Mouse (Mus musculus) MEL (cell line): ENCODE results near the gene Tmcc3. TPM values are rescaled to one million over a fixed set of nuclear protein-coding genes. Genes with fewer than 3 reads are reported as not detected.

Source experiments
- DNase-seq: peaks from one replicate; pipeline ENCODE4 v3.0.0; 2011; ENCODE audit warnings: low read depth, low spot score
- H3K27ac ChIP-seq: 2 replicates; pipeline ENCODE4 v1.5.1; 2012; ENCODE audit warnings: low read depth, mild to moderate bottlenecking, control low read depth, low read length, moderate library complexity; ENCODE audit not compliant: control insufficient read depth
- H3K27me3 ChIP-seq, 2 experiments: fragments of 150-350 bp in 1 of 2; sonication (generic) in 1 of 2; 2 replicates each; pipeline ENCODE4 v1.6.1; 2012; ENCODE audit warnings: low read length in 2 of 2, mild to moderate bottlenecking in 2 of 2, improper control_type of control experiment in 1 of 2, moderate library complexity in 1 of 2; ENCODE audit not compliant: insufficient read depth in 2 of 2, control insufficient read depth in 1 of 2
- H3K36me3 ChIP-seq, 2 experiments: 2 replicates each; pipeline ENCODE4 v1.6.1; 2012 to 2014; ENCODE audit warnings: low read length in 2 of 2, improper control_type of control experiment in 1 of 2, inconsistent platforms in 1 of 2, mild to moderate bottlenecking in 1 of 2; ENCODE audit not compliant: insufficient read depth in 2 of 2, control insufficient read depth in 1 of 2
- H3K4me1 ChIP-seq, 2 experiments: fragments of 150-350 bp in 1 of 2; sonication (generic) in 1 of 2; 2 replicates each; pipeline ENCODE4 v1.6.1; 2012; ENCODE audit warnings: low read length in 2 of 2, improper control_type of control experiment in 1 of 2, mild to moderate bottlenecking in 1 of 2; ENCODE audit not compliant: insufficient read depth in 2 of 2, control insufficient read depth in 1 of 2
- H3K4me3 ChIP-seq, 2 experiments: fragments of 150-350 bp in 1 of 2; sonication (generic) in 1 of 2; 2 replicates each; pipeline ENCODE4 v1.5.1; 2012; ENCODE audit warnings: low read depth in 2 of 2, low read length in 2 of 2, mild to moderate bottlenecking in 2 of 2, moderate library complexity in 2 of 2, control low read depth in 1 of 2, improper control_type of control experiment in 1 of 2; ENCODE audit not compliant: control insufficient read depth in 1 of 2, insufficient read depth in 1 of 2
- H3K79me2 ChIP-seq: 2 replicates; pipeline ENCODE4 v1.6.1; 2012; ENCODE audit warnings: mild to moderate bottlenecking, low read length, moderate library complexity; ENCODE audit not compliant: control insufficient read depth, poor library complexity, insufficient read depth
- H3K9ac ChIP-seq: 2 replicates; pipeline ENCODE4 v1.6.1; 2012; ENCODE audit warnings: low read depth, mild to moderate bottlenecking, control low read depth, low read length, moderate library complexity; ENCODE audit not compliant: control insufficient read depth, poor library complexity, severe bottlenecking
- H3K9me3 ChIP-seq: fragments of 150-350 bp; sonication (generic); replicated peaks from 2 replicates; pipeline ENCODE4 v1.6.1; 2012; ENCODE audit warnings: mild to moderate bottlenecking, low read length, improper control_type of control experiment, moderate library complexity; ENCODE audit not compliant: insufficient read depth
- CHD1 ChIP-seq: IDR thresholded peaks from 2 replicates; pipeline ENCODE4 v1.6.1; 2012; ENCODE audit warnings: low read depth, mild to moderate bottlenecking, inconsistent platforms, low read length, improper control_type of control experiment
- CHD2 ChIP-seq: IDR thresholded peaks from 2 replicates; pipeline ENCODE4 v1.6.1; 2011; ENCODE audit warnings: low read length, improper control_type of control experiment
- CTCF ChIP-seq, 3 experiments: IDR thresholded peaks in 2 of 3; conservative IDR thresholded peaks in 1 of 3; 2 replicates each; pipeline ENCODE4 v1.5.1; 2011 to 2012; ENCODE audit warnings: low read length in 3 of 3, low read depth in 2 of 3, mild to moderate bottlenecking in 2 of 3, improper control_type of control experiment in 1 of 3, inconsistent platforms in 1 of 3, mixed read lengths in 1 of 3, moderate library complexity in 1 of 3; ENCODE audit not compliant: control insufficient read depth in 1 of 3, insufficient read depth in 1 of 3, poor library complexity in 1 of 3, severe bottlenecking in 1 of 3
- ELF1 ChIP-seq: IDR thresholded peaks from 2 replicates; pipeline ENCODE4 v1.6.1; 2014; ENCODE audit warnings: low read depth, mild to moderate bottlenecking, inconsistent platforms, low read length, improper control_type of control experiment, moderate library complexity
- GABPA ChIP-seq: IDR thresholded peaks from 2 replicates; pipeline ENCODE4 v1.6.1; 2012; ENCODE audit warnings: low read depth, mild to moderate bottlenecking, inconsistent platforms, low read length, improper control_type of control experiment, moderate library complexity
- GATA1 ChIP-seq: IDR thresholded peaks from 2 replicates; pipeline ENCODE4 v1.6.1; 2011; ENCODE audit warnings: low read depth, low read length, improper control_type of control experiment
- HCFC1 ChIP-seq: IDR thresholded peaks from 2 replicates; pipeline ENCODE4 v1.6.1; 2012; ENCODE audit warnings: low read depth, mild to moderate bottlenecking, inconsistent platforms, low read length, improper control_type of control experiment, moderate library complexity
- JUND ChIP-seq: IDR thresholded peaks from 2 replicates; pipeline ENCODE4 v1.6.1; 2011; ENCODE audit warnings: low read depth, mild to moderate bottlenecking, improper control_type of control experiment, low read length
- KAT2A ChIP-seq: conservative IDR thresholded peaks from 2 replicates; pipeline ENCODE4 v1.6.1; 2012; ENCODE audit warnings: low read depth, low read length, improper control_type of control experiment, inconsistent platforms
- MAFK ChIP-seq: IDR thresholded peaks from 2 replicates; pipeline ENCODE4 v1.6.1; 2011; ENCODE audit warnings: low read depth, mild to moderate bottlenecking, low read length, improper control_type of control experiment, borderline replicate concordance
- MAX ChIP-seq: IDR thresholded peaks from 2 replicates; pipeline ENCODE4 v1.6.1; 2011; ENCODE audit warnings: low read length, improper control_type of control experiment
- MAZ ChIP-seq: IDR thresholded peaks from 2 replicates; pipeline ENCODE4 v1.6.1; 2012; ENCODE audit warnings: low read depth, mild to moderate bottlenecking, inconsistent platforms, low read length, improper control_type of control experiment
- MEF2A ChIP-seq: IDR thresholded peaks from 2 replicates; pipeline ENCODE4 v1.6.1; 2014; ENCODE audit warnings: low read depth, mild to moderate bottlenecking, inconsistent platforms, low read length, improper control_type of control experiment; ENCODE audit not compliant: poor library complexity, insufficient replicate concordance, severe bottlenecking; ENCODE audit errors: extremely low read depth
- MXI1 ChIP-seq: IDR thresholded peaks from 2 replicates; pipeline ENCODE4 v1.6.1; 2011; ENCODE audit warnings: mild to moderate bottlenecking, low read depth, low read length, improper control_type of control experiment
- MYB ChIP-seq: IDR thresholded peaks from 2 replicates; pipeline ENCODE4 v1.6.1; 2011; ENCODE audit warnings: mild to moderate bottlenecking, low read depth, low read length, improper control_type of control experiment
- MYC ChIP-seq: IDR thresholded peaks from 2 replicates; pipeline ENCODE4 v1.6.1; 2011; ENCODE audit warnings: low read depth, mild to moderate bottlenecking, low read length, improper control_type of control experiment, moderate library complexity
- POLR2A ChIP-seq, 2 experiments: IDR thresholded peaks; 2 replicates each; pipeline ENCODE4 v1.6.1; 2011 to 2012; ENCODE audit warnings: low read length in 2 of 2, mild to moderate bottlenecking in 2 of 2, control low read depth in 1 of 2, improper control_type of control experiment in 1 of 2, low read depth in 1 of 2, moderate library complexity in 1 of 2; ENCODE audit not compliant: control insufficient read depth in 1 of 2, insufficient read depth in 1 of 2, poor library complexity in 1 of 2
- POLR2AphosphoS5 ChIP-seq: IDR thresholded peaks from 2 replicates; pipeline ENCODE4 v1.6.1; 2012; ENCODE audit warnings: low read depth, borderline replicate concordance, mild to moderate bottlenecking, inconsistent platforms, low read length, moderate library complexity, mixed read lengths
- SIN3A ChIP-seq: IDR thresholded peaks from 2 replicates; pipeline ENCODE4 v1.6.1; 2012; ENCODE audit warnings: low read length, improper control_type of control experiment, inconsistent platforms
- TBP ChIP-seq: IDR thresholded peaks from 2 replicates; pipeline ENCODE4 v1.8.0; 2011; ENCODE audit warnings: low read depth, low read length, improper control_type of control experiment
- UBTF ChIP-seq: IDR thresholded peaks from 2 replicates; pipeline ENCODE4 v1.6.1; 2012; ENCODE audit warnings: low read depth, mild to moderate bottlenecking, inconsistent platforms, low read length, improper control_type of control experiment, moderate library complexity, borderline replicate concordance; ENCODE audit not compliant: insufficient read depth
- USF2 ChIP-seq, 2 experiments: IDR thresholded peaks; 2 replicates each; pipeline ENCODE4 v1.6.1; 2011 to 2012; ENCODE audit warnings: improper control_type of control experiment in 2 of 2, low read length in 2 of 2, borderline replicate concordance in 1 of 2, inconsistent platforms in 1 of 2, low read depth in 1 of 2, mild to moderate bottlenecking in 1 of 2; ENCODE audit not compliant: insufficient read depth in 1 of 2
- ZKSCAN1 ChIP-seq: IDR thresholded peaks from 2 replicates; pipeline ENCODE4 v1.6.1; 2012; ENCODE audit warnings: low read depth, mild to moderate bottlenecking, inconsistent platforms, low read length, improper control_type of control experiment, moderate library complexity
- polyA plus RNA-seq, 2 experiments: library from polyadenylated mRNA; stranded (reverse) in 1 of 2; unstranded in 1 of 2; fragments of >175 nt in 1 of 2; fragments of >200 nt in 1 of 2; gene quantifications; 2 replicates each; pipeline versions ENCODE4 v1.2.1 to v1.2.4; 2012; ENCODE audit warnings: low replicate concordance in 2 of 2, low read depth in 1 of 2; ENCODE audit not compliant: insufficient read length in 2 of 2, insufficient read depth in 1 of 2, missing spikeins in 1 of 2
- total RNA-seq: library from RNA; depleted of rRNA; stranded (reverse); fragments of 300-350 nt; gene quantifications from 2 replicates; pipeline ENCODE4 v1.2.3, GENCODE M21; 2012

Gene Tmcc3
- total and polyA plus RNA-seq, 3 experiments = 1.3 to 2.6 TPM; not detected in 1

DNA sequence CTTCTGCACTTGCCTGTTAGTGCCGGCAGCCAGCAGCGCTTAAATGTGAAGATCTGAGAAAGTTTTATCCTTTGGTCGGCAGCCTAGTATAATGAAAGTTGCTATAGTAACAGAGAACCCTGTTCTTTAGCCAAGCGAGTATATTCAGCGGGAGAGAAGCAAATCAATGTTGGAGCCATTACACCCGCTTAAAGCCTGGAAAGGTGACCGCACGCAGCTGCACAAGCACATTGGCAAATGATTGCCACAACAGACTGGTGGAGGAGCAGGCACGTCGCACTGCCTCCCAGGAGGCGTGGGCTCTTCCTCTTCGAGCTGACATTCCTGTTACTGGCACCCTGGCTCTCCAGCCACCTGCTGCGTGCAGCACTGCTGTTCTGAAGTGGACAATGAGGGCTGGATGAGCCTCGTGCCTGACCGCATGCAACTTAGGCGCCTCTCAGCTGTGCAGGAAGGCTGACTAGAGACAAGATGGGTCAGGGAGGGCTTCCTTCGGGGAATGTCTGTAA lies 273.2 kb downstream of the Tmcc3 start:
- TF ChIP-seq UBTF (no peak), POLR2A (IDR thresholded peaks at IDR 0.05; ENCODE audit: control insufficient read depth in 1 of 2, insufficient read depth in 1 of 2, low read depth in 1 of 2, low read length in 2 of 2, poor library complexity in 1 of 2) (no peak), JUND (no peak), SIN3A (no peak), MEF2A (no peak), USF2 (IDR thresholded peaks at IDR 0.05; ENCODE audit: borderline replicate concordance in 1 of 2, insufficient read depth in 1 of 2, low read depth in 1 of 2, low read length in 2 of 2) (no peak), ZKSCAN1 (no peak)
- H3K4me1 ChIP-seq = no peaks in the 10 kb centered on the region
- H3K27ac ChIP-seq = no peak overlapping the region
- H3K36me3 ChIP-seq = no peaks in the 10 kb centered on the region; a peak in 1 of 4 replicates
- no peaks in the 10 kb centered on the region for H3K79me2 ChIP-seq
- H3K9me3 ChIP-seq = no peaks in the 10 kb centered on the region
- no peak overlapping the region for H3K4me3 ChIP-seq
- H3K27me3 ChIP-seq = no peaks in the 10 kb centered on the region
- DNase-seq = no peak
- H3K9ac ChIP-seq = no peak overlapping the region

DNA sequence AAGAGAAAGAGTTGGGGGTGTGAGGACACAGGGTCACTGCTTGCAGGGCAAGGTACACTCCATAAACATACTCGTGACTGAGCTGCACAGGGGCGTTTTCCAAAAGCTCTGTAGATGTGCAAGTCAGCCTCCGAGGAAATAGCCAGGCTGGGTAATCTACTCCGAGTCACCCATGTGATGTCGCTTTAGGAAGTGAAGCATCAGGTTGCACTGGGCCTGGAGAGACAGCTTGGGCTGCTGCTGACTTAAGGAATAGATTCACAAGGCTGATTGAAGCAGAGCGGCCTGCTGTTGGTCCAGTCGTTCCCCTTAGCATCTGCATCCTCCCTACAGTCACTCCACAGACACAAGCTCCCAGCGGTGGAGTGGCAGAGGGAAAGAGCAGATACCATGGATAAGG lies 274.1 kb downstream of the Tmcc3 start:
- Histone ChIP-seq H3K36me3 (no peaks in the 10 kb centered on the region; a peak in 1 of 4 replicates), H3K27ac (no peak overlapping the region), H3K79me2 (no peaks in the 10 kb centered on the region), H3K9me3 (no peaks in the 10 kb centered on the region), H3K4me3 (no peak overlapping the region), H3K9ac (no peak overlapping the region), H3K27me3 (no peaks in the 10 kb centered on the region), H3K4me1 (no peaks in the 10 kb centered on the region)
- no peak for DNase-seq
- TF ChIP-seq ELF1 = no peak

DNA sequence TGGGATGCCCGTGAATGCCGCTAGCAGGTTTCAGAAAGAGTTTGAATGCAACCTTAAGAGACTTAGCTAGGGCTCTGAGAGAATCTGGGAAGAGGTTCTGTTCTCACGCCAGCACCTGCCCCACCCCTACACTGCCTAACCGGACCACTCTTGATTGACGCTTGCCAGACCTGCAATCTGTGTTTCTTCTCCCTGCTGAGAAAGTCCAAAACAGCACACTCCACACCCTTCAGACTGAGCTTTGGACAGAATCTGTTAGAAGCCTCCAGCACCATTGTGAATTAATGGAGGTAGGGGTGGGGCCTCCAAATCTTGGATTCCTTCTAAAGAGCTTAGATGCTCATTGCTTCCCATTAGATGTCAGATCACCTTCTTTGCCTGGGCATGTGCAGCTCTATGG lies 277.2 kb downstream of the Tmcc3 start:
- Histone ChIP-seq H3K36me3 (no peaks in the 10 kb centered on the region; a peak in 1 of 4 replicates), H3K27me3 (no peaks in the 10 kb centered on the region), H3K4me1 (no peaks in the 10 kb centered on the region), H3K79me2 (no peaks in the 10 kb centered on the region), H3K9me3 (no peaks in the 10 kb centered on the region), H3K27ac (no peak overlapping the region), H3K9ac (no peak overlapping the region), H3K4me3 (no peak overlapping the region)
- TF ChIP-seq USF2 (IDR thresholded peaks at IDR 0.05; ENCODE audit: borderline replicate concordance in 1 of 2, insufficient read depth in 1 of 2, low read depth in 1 of 2, low read length in 2 of 2) (no peak), SIN3A (no peak), MAFK (no peak), MAZ (no peak), GABPA (no peak), TBP (no peak), CHD1 (no peak), MYC (no peak), CHD2 (no peak), MXI1 (no peak), HCFC1 (no peak), CTCF (IDR thresholded peaks at IDR 0.05 in 2 of 3, conservative IDR thresholded peaks at IDR 0.05 in 1 of 3; ENCODE audit: control insufficient read depth in 1 of 3, insufficient read depth in 1 of 3, low read depth in 2 of 3, low read length in 3 of 3, poor library complexity in 1 of 3, severe bottlenecking in 1 of 3) (no peak), MAX (no peak), JUND (no peak), MYB (no peak), KAT2A (no peak), POLR2AphosphoS5 (no peak), GATA1 (no peak)
- no peak for DNase-seq
